Mouse (Mus musculus): Measurements from ENCODE around the gene Ovca2. TPM values are rescaled to one million over a fixed set of nuclear protein-coding genes. Genes with fewer than 3 reads are reported as not detected.

The Ovca2 gene
- total and polyA plus RNA-seq, 2 experiments from 2014 or later: 11.7 to 17.6 TPM

GRCm38 (mm10) chr11:75198792-75199191 lies 20.2 kb upstream of the Ovca2 start:
- no peak overlapping the region for H3K9ac ChIP-seq (replicated peaks; ENCODE audit: low read length)
- H3K27ac ChIP-seq: no peak overlapping the region
- H3K4me3 ChIP-seq (ENCODE audit: low read length): no peak overlapping the region
- H3K4me1 ChIP-seq (ENCODE audit: insufficient read depth, low read length): no peaks in the 10 kb centered on the region; the same call in 1 of the 2 replicates
- H3K4me2 ChIP-seq (ENCODE audit: low read depth, low read length): no peak overlapping the region
- no peaks in the 10 kb centered on the region for H3K9me3 ChIP-seq (ENCODE audit: low read length)
- peaks cover 3% of the 10 kb centered on the region; the same call in 1 of the 2 replicates for H3K27me3 ChIP-seq (ENCODE audit: insufficient read depth, low read length)
- no peak for TF ChIP-seq CTCF (IDR thresholded peaks at IDR 0.05; ENCODE audit: low read depth)
- no peak for ATAC-seq
- no peaks in the 10 kb centered on the region for H3K36me3 ChIP-seq (ENCODE audit: insufficient read depth, low read length)
- WGBS: 48% methylated on average over 4 of the region's 4 CpGs
- peak; percentile 40 for DNase-seq (ENCODE audit: low spot score)

GRCm38 (mm10) chr11:75197956-75198355 lies 19.3 kb upstream of the Ovca2 start:
- Histone ChIP-seq H3K9me3 (ENCODE audit: low read length) (no peaks in the 10 kb centered on the region), H3K9ac (replicated peaks; ENCODE audit: low read length) (no peak overlapping the region), H3K4me2 (ENCODE audit: low read depth, low read length) (no peak overlapping the region), H3K27ac (no peak overlapping the region), H3K27me3 (ENCODE audit: insufficient read depth, low read length) (peaks cover 3% of the 10 kb centered on the region; the same call in 1 of the 2 replicates), H3K4me1 (ENCODE audit: insufficient read depth, low read length) (no peaks in the 10 kb centered on the region; the same call in 1 of the 2 replicates), H3K4me3 (ENCODE audit: low read length) (no peak overlapping the region), H3K36me3 (ENCODE audit: insufficient read depth, low read length) (no peaks in the 10 kb centered on the region)
- no peak for DNase-seq (ENCODE audit: low spot score)
- WGBS: 52% methylated on average over 7 of the region's 7 CpGs
- no peak for ATAC-seq
- no peak for TF ChIP-seq CTCF (IDR thresholded peaks at IDR 0.05; ENCODE audit: low read depth)

GRCm38 (mm10) chr11:75196131-75196530 lies 17.5 kb upstream of the Ovca2 start:
- no peak for DNase-seq (ENCODE audit: low spot score)
- no peaks in the 10 kb centered on the region; the same call in 1 of the 2 replicates for H3K4me1 ChIP-seq (ENCODE audit: insufficient read depth, low read length)
- no peaks in the 10 kb centered on the region for H3K36me3 ChIP-seq (ENCODE audit: insufficient read depth, low read length)
- 55% methylated on average over 6 of the region's 6 CpGs for WGBS
- H3K4me2 ChIP-seq (ENCODE audit: low read depth, low read length): peak overlapping the region; percentile 69
- H3K4me3 ChIP-seq (ENCODE audit: low read length): 0 out of 2 replicates have a peak overlapping the region, but pooled peaks have one; percentile 55
- peak overlapping the region; percentile 61; the same call in 1 of the 2 replicates for H3K27ac ChIP-seq
- H3K27me3 ChIP-seq (ENCODE audit: insufficient read depth, low read length): peaks cover 3% of the 10 kb centered on the region; the same call in 1 of the 2 replicates
- H3K9ac ChIP-seq (replicated peaks; ENCODE audit: low read length): no peak overlapping the region
- H3K9me3 ChIP-seq (ENCODE audit: low read length): no peaks in the 10 kb centered on the region
- TF ChIP-seq CTCF (IDR thresholded peaks at IDR 0.05; ENCODE audit: low read depth): no peak
- ATAC-seq: no peak

- no peak; the same call in 1 of the 2 replicates for TF ChIP-seq CTCF (IDR thresholded peaks at IDR 0.05; ENCODE audit: low read depth)
- WGBS: under 1% methylated on average over 38 of the region's 39 CpGs
- peak; percentile 30; the same call in 1 of the 2 replicates for ATAC-seq
- Histone ChIP-seq H3K27me3 (ENCODE audit: insufficient read depth, low read length) (peaks cover 3% of the 10 kb centered on the region; the same call in 1 of the 2 replicates), H3K9ac (replicated peaks; ENCODE audit: low read length) (peak overlapping the region; percentile 54), H3K4me1 (ENCODE audit: insufficient read depth, low read length) (no peaks in the 10 kb centered on the region; the same call in 1 of the 2 replicates), H3K4me3 (ENCODE audit: low read length) (peak overlapping the region; percentile 55), H3K9me3 (ENCODE audit: low read length) (no peaks in the 10 kb centered on the region), H3K27ac (peak overlapping the region; percentile 61), H3K4me2 (ENCODE audit: low read depth, low read length) (peak overlapping the region; percentile 69), H3K36me3 (ENCODE audit: insufficient read depth, low read length) (no peaks in the 10 kb centered on the region)
- DNase-seq (ENCODE audit: low spot score): peak; percentile 87
Observed at GRCm38 (mm10) chr11:75194850-75195461, 16.3 kb upstream of the Ovca2 start.

GRCm38 (mm10) chr11:75194121-75194849 lies 15.7 kb upstream of the Ovca2 start:
- peak overlapping the region; percentile 55 for H3K4me3 ChIP-seq (ENCODE audit: low read length)
- H3K4me2 ChIP-seq (ENCODE audit: low read depth, low read length): peak overlapping the region; percentile 69
- DNase-seq (ENCODE audit: low spot score) (peak; percentile 30), ATAC-seq (no peak)
- peaks cover 3% of the 10 kb centered on the region; the same call in 1 of the 2 replicates for H3K27me3 ChIP-seq (ENCODE audit: insufficient read depth, low read length)
- H3K9ac ChIP-seq (replicated peaks; ENCODE audit: low read length): peak overlapping the region; percentile 54
- under 1% methylated on average over 52 of the region's 52 CpGs for WGBS
- no peaks in the 10 kb centered on the region for H3K9me3 ChIP-seq (ENCODE audit: low read length)
- TF ChIP-seq CTCF (IDR thresholded peaks at IDR 0.05; ENCODE audit: low read depth): no peak
- no peaks in the 10 kb centered on the region; the same call in 1 of the 2 replicates for H3K4me1 ChIP-seq (ENCODE audit: insufficient read depth, low read length)
- H3K36me3 ChIP-seq (ENCODE audit: insufficient read depth, low read length): no peaks in the 10 kb centered on the region
- peak overlapping the region; percentile 48; the same call in 1 of the 2 replicates for H3K27ac ChIP-seq

GRCm38 (mm10) chr11:75193256-75194071 lies 14.8 kb upstream of the Ovca2 start, which contains the start of gene Rtn4rl1:
Gene Rtn4rl1 (plus strand): TSS chr11:75193783.
- no peaks in the 10 kb centered on the region for H3K9me3 ChIP-seq (ENCODE audit: low read length)
- no peaks in the 10 kb centered on the region for H3K36me3 ChIP-seq (ENCODE audit: insufficient read depth, low read length)
- H3K9ac ChIP-seq (replicated peaks; ENCODE audit: low read length): peak within 1 kb of the TSS; percentile 54
- TF ChIP-seq CTCF (IDR thresholded peaks at IDR 0.05; ENCODE audit: low read depth): no peak
- H3K4me3 ChIP-seq (ENCODE audit: low read length): peak within 1 kb of the TSS; percentile 55
- H3K27ac ChIP-seq: peak within 1 kb of the TSS; percentile 48; the same call in 1 of the 2 replicates
- H3K4me2 ChIP-seq (ENCODE audit: low read depth, low read length): peak within 1 kb of the TSS; percentile 69
- H3K4me1 ChIP-seq (ENCODE audit: insufficient read depth, low read length): no peaks in the 10 kb centered on the region; the same call in 1 of the 2 replicates
- H3K27me3 ChIP-seq (ENCODE audit: insufficient read depth, low read length): peaks cover 3% of the 10 kb centered on the region; the same call in 1 of the 2 replicates
- ATAC-seq: no peak
- peak; percentile 55 for DNase-seq (ENCODE audit: low spot score)
- WGBS: under 1% methylated on average over 76 of the region's 84 CpGs

All from hindbrain, postnatal 0 days (tissue).